Mouse (Mus musculus): ENCODE data around the gene Fbn1.

The Fbn1 gene

DNA sequence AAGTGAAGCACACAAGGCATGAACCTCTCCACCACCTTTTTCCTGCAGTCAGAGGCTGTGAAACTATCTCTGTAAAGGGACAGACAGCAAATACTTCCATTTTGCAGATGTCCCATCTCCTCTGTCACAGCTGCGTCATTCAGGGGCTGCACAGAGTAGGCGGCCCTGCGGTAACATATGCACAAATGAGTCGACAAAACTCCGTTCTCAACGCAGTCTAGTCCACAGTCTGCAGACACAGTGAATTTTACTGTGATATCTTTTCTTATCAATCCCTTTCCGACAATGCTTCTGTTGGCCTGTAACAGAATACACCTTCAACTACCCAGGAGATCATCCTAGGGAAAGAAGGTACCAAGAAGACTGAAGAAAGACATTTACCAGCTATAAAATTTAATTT lies 9.6 kb downstream of the Fbn1 start:
- DNase-seq (ENCODE audit: low spot score), result no peak

DNA sequence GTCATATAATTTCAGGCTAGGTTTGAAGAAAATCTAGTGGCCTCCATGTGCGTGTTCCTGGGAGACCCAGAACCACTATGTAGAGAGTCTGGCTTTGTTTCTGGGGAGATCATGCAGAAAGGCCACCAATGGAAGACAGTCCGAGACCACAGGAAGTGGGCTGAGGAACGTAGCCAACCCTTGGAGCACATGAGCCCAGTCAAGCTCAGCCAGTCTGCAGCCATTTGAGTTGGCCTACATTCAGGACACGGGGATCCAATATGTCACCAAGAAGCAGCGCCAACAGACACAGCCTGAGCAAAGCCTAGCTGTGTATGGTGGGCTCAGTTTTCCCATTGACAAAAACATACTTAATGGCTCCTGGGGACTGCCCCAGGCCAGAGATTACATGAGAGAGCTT lies 11.1 kb downstream of the Fbn1 start:
- no peak for DNase-seq (ENCODE audit: low spot score)

DNA sequence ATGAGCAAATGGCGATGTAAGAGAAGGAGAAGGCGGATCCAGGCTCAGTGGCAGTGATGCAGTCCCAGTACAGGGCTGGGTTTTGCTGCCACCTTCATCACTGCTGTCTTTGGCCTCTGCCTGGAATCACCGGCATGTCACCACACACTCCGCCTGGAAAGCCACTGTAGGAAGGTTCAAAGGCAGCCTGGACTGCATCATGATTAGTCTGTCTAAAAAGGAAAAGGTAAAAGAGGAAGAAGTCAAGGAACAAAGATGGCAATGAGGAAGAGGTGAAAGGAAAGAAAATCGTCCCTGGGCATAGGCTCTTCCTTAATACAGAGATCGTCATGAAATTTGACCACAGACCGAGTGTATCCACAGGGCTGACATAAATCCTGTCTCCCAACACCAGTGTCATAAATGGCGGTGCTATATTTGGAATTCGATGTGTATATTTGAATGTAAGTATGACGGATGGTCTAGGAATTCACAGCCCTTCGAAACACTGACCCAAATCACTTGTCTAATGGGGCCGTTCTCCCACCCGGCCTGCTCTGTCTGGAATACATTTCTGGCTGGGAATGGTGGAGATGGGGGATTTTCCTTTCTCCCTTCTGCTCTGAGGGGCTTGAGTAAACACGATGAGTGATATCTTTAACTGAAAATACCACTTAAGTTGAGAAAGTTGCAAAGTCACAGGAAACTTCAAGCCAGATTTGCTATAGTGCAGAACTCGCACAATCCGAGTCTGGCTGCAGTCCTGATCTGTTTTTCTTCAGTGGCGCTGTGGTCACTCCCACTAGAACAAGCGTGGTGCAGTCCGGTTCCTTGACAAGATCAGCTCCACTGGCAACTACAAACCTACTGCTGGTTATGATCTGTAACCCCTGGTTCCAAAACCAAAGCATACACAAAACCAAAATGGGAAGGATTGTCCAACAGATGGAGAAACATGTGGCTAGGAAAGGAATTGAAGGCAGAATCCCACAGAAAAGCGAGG lies 12.7 kb downstream of the Fbn1 start:
- DNase-seq (ENCODE audit: low spot score), result no peak

DNA sequence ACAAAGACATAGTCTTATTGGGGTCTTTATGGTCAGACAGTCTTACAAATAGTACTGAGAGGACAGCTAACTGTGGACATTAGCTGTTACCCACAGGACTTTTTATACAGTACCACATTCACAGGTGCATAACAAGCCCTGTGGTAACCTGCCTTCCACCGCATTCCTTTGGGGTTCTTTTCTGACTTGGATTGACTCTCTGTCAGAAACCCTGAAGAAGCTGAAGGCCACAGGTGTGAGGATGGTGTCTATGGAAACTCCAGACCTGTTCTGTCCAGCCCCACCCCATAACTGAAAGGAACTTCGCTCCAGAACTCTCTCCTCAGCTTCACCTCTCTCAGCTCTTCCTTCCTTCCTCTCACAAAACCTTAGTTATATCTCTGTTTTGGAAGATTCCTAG lies 13.5 kb downstream of the Fbn1 start:
- DNase-seq (ENCODE audit: low spot score), result no peak

DNA sequence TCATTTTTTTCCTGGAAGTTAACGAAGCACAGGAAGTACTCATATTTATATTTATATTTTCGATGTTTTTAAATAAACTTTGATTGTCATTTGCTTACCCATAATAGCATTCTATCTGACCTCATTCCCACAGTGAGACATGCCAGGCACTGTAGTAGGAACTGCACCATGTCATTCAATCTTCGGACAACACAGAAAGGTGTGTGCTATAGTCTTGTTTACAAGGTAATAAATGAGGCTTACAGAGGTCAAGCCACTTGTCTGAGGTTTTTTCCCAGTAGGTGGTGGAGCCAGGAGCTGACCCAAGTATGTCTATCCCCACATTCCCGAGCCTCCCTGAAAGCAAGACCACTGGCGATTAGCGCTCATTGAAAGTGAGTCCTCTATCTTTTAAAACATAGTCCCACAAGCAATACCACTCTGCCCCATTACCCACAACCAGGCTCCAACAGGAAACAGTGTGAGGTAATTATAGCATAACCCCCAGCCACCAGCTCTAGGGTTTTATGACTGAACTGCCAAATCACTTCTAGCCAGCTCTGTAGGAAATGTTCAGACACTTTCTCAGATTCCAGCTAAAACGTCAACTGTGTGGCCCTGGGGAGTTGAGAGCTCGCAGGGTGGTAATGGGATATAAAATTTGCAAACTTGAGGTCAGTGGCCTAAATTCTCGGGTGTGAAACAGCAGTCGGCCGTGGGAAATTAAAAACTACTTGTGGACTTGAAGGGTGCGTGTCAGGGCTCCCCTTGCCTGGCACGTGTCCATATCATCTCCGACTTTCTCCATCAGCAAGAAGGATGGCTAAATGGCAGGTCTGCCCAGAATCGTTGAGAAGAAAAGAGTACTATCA lies 15.5 kb downstream of the Fbn1 start:
- DNase-seq (ENCODE audit: low spot score), result no peak

DNA sequence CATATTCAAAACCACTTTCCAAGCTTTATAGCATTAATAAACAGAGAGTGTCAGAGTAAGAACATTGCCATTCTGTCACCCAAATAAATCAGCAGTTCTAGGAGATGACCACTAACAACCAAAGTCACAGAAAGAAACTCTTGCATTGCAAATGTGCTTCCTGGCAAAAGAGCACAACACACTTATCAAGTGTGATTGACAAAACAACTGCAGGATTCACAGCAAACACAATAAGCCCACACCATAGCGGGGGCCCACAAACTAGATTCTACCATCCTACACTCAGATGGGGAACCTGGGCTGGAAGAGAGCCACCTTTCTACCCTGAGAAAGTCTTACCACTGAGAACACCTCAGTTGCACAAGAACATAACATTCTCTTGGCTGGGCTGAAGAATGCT lies 17.8 kb downstream of the Fbn1 start:
- no peak for DNase-seq (ENCODE audit: low spot score)

DNA sequence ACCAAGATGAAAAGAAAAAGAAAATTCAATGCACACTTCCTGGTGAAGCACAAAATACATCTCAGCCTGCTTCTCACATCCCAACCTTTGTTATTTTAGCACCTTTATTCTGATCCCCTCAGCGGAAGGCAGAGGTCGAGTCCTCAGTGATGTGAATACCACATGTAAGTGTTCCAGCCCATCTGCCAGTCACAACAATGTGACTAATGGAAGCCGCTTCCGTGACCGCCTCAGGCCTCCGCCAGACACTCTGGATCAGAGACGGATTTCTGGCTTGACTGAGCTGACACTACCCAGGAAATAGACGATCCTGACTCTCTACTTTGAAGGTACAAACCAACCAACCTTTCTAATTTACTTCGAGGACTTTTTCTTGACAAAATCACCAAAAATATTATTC lies 22.9 kb downstream of the Fbn1 start:
- DNase-seq (ENCODE audit: low spot score), result no peak

DNA sequence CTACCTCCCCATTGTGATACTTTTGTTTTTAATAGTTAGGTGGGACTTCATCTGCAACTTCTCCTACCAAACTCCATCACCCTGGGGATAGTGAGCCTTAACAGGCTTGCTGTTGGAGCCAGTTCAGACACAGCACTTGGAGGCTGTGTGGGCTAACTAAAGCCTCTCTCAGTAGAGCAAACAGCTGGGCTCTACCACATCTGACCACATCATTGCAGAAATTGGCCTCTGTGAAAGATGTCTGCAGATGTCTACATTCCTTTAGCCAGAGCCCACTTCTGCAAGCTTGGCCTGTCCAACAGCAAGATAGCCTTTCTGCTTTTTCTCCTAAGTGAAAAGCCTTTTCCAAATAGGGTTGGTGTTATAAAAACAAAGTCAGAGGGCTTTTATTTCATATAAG lies 23.6 kb downstream of the Fbn1 start:
- no peak for DNase-seq (ENCODE audit: low spot score)

DNA sequence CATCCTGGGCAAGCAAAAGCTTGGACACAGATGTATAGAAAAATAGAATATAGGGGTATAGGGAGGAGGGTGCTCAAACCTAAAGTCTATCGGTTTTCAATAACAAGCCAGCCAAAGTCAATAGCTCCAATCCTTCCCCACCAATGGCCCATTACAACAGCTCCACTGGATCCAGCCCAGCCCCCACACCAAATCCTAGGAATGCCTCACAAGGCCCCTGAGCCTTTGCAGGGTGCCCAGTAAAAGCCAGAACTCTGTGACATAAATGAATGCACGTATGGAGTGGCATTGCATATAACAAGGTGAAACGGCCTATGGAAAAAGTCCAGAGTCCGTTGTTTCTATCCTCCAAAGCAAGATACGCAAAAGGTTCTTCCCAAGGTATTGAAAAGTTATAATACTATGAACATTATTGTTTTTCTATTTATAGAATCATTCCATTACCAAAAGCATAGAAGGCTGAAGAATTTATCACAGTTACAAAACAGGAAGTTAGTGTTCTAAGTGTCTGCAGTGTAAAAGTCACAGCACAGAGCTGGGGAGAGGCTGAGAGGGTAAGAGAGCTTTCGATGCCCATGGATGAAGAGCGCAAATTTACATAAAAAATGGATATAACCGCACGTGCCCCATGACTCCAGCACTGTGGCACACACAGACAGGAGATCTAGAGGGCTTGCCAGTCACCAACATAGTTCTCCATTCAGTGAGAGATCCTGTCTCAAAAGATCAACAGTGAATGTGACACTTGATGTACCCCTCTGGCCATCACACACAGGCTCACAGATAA lies 26.1 kb downstream of the Fbn1 start:
- DNase-seq (ENCODE audit: low spot score), result no peak

DNA sequence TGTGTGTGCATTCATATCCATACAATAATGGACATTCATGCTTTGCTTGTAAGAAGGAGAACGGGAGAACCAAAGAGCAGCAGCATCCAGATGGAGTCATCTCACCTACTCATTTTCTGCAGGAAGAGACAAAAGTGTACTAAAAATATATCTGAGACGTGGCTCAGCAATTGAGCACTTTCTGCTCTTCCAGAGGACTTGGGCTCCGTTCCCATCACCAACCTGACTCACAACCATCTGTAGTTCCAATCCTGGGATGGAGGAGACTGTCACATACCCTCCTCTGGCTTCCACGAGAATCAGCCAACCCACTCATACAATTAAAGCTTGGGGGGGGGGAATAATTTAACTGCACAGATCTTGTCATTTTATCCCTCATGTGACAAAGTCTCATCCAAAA lies 26.7 kb downstream of the Fbn1 start:
- no peak for DNase-seq (ENCODE audit: low spot score)

DNA sequence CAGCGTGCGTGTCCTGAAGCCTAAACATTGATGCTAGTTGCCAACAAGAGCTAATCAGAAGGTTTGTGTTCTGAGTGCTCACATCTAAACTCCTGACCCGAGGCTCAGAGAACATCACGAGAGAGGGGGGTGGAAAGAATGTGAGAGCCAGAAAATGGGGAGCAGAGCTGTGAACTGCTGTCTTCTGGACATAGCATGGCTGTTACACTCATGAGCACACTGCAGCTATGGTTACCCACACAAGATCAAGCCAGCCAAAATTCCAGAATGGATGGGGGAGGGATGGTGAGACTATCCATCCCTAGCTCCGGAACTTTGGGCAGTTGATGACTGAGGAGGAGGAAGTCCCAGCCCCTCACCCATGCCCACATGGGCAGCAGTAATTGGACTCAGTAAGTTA lies 27.7 kb downstream of the Fbn1 start:
- no peak for DNase-seq (ENCODE audit: low spot score)

DNA sequence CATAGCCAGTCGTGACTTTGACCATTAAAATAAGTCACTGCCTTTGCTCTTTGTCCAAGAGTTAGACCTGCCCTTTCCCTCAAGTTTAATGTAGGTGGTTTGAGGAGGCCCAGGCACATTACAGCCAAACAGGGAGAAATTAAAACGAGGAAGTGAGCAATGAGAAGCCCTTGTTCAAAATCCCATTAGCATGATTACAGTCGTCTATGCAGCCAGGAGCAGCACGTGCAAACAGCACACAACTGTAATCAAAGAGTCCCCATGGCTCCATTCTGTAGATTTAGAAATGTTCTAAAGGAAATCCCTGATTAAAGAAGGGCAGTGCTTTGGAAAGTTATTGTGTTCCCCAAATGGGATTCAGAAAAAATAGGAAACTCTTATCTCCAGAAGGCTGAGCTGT lies 29.1 kb downstream of the Fbn1 start:
- no peak for DNase-seq (ENCODE audit: low spot score)

DNA sequence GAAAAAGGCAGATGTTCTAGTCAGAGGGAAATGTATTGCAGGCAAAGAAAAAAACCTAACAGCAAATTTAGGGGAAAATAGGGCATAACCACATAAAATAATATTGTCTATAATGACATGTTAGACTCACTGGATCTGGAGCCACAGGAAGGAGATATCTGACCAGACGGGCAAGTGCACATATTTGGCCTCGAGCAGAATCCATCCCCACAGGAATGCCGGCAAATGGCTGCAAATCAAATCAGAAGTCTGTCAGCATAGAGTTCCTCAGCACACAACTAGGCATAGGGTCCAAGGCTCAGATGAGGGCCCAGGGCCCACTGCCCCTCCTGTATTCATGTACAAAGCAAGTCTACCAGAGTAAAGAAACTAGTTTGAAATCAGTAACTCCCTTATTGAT lies 30.4 kb downstream of the Fbn1 start:
- DNase-seq (ENCODE audit: low spot score), result no peak

DNA sequence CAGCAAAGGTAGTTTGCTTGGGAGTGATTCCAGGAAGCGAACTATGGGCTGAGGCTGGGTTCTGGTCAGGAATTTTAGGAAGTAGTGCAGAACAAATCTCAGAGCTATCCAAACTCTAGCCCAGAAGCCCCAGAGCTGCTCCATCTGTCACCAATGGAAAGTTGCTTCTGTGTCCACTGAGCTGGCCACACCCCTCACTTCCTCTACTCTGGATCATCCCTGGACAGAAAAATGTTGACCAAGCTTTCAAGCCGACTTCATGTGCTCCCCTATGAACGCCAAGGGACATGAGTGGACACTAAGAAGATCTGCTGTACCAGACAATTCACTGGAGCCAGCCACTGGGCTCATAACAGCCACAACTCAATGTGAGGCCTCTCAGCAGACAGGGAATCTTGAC lies 31.6 kb downstream of the Fbn1 start:
- DNase-seq (ENCODE audit: low spot score), result no peak

DNA sequence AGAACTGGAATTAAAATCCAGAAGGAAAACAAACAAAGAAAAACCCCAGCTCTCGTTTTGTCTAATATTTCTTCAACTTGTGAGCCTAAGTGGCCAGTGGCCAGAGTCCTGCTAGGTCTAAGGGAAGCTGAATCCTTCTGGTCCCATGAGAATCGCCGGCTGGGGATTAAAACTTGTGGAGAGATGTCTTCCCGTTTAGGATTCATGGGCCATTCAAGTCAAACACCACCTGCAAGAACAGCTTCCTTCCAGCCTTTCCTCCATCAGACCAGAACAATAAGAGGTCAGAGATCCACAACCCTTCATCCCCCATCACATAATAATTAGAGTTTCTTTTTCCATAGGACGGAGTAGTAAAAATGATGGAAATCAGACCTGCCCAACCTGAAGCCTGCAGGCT lies 33.1 kb downstream of the Fbn1 start:
- DNase-seq (ENCODE audit: low spot score), result no peak

DNA sequence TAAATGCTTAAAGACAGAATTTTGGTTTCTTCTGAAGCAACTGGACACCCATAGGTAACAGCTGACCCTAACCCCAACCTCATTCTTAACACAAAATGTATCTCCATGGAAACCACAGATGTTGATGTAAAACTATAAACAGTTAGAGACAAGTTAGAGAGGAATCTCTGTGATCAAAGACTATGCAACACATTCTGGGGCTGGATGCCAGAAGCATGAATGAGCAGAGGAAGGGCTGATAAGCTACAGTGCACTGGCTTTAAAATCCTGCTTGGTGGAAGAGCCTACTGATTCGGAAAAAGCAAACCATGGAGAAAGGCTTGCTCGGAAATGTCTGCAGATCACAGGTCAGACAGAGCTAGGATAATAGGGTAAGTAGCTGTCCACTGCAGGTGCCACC lies 34.6 kb downstream of the Fbn1 start:
- DNase-seq (ENCODE audit: low spot score), result no peak

DNA sequence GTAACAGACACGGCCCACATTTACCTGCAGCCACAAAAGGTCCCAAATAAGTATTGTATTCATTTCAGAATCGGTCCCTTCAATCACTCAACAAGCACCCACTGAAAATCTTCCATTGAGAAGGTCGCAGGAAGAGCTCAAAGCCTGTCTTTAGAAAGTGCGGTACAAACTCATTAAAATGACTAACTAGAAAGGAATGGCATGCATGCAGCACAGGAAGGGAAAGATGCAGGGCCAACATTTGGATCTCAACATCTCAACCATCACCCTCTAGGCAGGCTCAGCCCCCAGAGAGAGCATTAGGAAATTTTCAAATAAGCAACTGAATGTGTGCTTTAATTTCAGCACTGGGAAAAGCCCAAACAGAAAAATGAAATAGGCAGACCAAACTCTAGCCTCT lies 36.1 kb downstream of the Fbn1 start:
- no peak for DNase-seq (ENCODE audit: low spot score)

DNA sequence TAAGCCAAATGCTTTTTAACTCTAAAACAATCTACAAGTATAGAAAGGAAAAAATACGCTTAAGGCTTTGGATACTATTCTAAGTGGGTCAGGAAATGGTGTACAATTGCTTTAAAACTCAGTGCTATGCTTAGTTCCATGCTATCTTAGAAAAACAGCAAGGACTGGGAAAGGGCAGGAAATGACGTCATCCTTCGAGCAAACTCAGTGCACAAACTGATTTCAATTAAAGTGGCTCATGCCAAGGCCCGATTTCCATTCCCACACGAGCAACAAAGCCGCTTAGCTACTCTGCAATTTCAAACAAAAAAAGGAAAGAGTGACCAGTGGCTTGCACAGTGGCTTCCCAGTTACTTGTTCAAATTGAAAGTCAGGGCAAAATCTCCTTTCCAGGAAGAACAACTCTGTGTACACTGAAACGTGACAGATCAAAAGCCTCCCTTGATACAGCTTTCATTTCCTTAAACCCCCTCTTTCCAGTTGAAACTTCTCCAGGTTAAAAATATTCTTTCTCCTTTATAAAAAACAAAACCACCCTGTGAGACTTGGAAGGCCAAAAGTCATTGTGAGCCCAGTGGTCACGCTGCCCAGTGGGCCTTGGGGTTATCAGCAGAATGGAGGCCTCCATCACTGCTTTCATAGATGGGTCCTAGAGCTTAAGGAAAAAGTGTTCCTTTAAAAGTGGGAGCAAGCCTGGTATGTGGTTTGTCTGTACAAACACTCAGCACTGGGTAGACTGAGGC lies 37.1 kb downstream of the Fbn1 start:
- no peak for DNase-seq (ENCODE audit: low spot score)

DNA sequence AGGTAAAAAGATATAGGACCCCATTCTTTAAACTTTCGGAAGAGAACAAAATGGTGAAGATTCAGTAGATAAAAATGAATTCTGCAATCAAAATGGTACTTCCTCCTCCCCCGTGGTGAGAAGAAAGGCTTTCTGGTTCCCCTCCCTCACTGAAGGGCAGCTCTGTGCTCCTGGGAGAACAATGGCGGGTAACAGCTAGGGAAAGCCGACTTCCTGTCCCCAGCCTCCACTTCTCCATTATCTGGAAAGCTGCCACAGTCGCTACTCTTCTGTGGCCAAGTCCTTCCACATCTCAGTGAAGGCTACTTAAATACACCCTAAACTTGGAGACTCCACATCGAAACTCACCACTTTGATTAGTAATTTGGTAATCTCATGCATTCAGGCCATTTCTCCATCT lies 43.8 kb downstream of the Fbn1 start:
- no peak for DNase-seq (ENCODE audit: low spot score)

DNA sequence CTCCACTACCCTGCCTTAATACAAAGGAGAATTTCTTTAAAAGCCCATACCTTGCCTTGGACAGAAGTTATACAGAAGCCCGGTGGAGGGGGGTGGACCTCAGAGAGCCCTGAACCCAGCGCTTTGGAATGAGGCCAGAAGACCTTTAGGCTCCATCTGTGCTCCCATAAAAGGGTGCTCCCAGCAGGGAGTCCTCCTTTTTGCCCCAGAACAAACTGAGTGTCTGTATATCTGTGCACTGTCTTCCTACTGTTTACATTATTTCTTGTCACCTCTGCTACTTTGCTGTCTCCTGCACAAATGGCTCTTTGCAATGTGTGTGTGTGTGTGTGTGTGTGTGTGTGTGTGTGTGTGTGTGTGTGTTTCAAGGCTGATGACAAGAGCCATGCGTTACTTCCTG lies 48.7 kb downstream of the Fbn1 start:
- DNase-seq (ENCODE audit: low spot score), result no peak

DNA sequence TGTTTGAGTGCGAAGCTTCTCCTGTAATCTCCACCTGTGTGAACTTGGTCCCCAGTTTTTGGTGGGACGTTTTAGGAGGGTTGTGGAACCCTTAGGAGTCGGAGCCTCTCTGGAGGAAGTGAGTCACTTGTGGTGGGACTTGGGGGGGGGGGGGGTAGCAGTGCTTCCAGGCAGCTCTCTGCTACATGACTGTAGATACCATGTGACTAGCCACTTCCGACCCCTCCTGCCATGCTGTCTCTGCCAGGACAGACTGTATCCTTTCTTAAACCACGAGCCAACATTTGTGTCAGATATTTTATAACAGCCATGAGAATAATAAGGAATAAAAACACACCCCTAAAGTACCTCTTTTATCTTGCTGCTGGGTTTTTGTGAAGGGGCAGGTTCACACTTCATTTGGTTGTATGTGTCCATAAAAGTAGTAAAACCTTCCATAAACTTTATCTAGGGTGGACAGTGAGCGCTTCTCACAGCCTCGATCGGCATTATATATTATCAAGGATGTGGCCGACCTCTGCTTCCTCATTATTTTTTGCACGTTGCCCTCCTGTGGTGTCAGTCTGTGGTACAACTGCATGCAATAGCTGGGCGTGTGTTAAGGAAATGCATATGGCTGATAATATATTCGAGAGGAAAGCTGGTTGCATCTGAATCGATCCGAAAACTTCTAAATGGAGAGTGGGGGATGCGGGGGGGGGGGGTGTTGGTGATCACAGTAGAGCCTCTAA lies 51.6 kb downstream of the Fbn1 start:
- DNase-seq (ENCODE audit: low spot score), result peak; percentile 29

Data from T-cell, adult 2 months (primary cell).